Mouse (Mus musculus): ENCODE results near the gene Gm128. TPM values are rescaled to one million over a fixed set of nuclear protein-coding genes. Genes with fewer than 3 reads are reported as not detected.
A peak's percentile ranks its signal among the peaks of the same experiment; 100 is the strongest.

Gene Gm128
- total and polyA plus RNA-seq, 2 experiments from 2014 or later, result 0.61 to 1.4 TPM

DNA sequence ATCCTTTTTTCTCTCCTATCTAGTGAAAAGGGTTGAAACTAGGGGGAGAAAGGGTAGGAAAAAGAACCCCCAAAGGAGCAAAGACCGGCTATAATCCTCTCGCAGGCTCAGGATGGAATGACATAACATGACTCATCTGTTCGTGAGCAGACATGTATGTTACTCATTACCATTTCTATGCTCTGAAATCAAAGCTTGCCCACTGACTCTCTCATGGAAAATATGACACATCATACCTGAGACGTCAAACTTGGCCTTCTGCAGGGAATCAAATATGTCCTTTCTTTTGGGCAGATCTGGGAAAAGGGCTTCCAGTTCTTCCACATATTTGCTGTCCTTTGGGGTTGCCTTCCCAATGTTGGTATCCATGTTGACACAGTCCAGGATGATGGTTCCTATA lies 20.6 kb upstream of the Gm128 start:
- WGBS, result 95% methylated on average over 4 of the region's 4 CpGs
- no peaks in the 10 kb centered on the region for H3K27me3 ChIP-seq (ENCODE audit: insufficient read depth, low read length)
- H3K9ac ChIP-seq (replicated peaks; ENCODE audit: low read length), result no peak overlapping the region
- H3K4me3 ChIP-seq (ENCODE audit: low read length), result no peak overlapping the region
- H3K9me3 ChIP-seq (ENCODE audit: low read length), result no peaks in the 10 kb centered on the region
- TF ChIP-seq CTCF (IDR thresholded peaks at IDR 0.05; ENCODE audit: low read depth), result no peak
- H3K27ac ChIP-seq, result no peak overlapping the region
- peaks cover 42% of the 10 kb centered on the region for H3K36me3 ChIP-seq (ENCODE audit: insufficient read depth, low read length)
- no peaks in the 10 kb centered on the region for H3K4me1 ChIP-seq (ENCODE audit: insufficient read depth, low read length)
- no peak for ATAC-seq
- H3K4me2 ChIP-seq (ENCODE audit: low read depth, low read length), result no peak overlapping the region
- DNase-seq (ENCODE audit: low spot score), result no peak

GRCm38 (mm10) chr3:95256931-95257330 lies 15.5 kb upstream of the Gm128 start:
- DNase-seq (ENCODE audit: low spot score) (no peak), ATAC-seq (no peak)
- WGBS, result 88% methylated on average over 5 of the region's 5 CpGs
- H3K27me3 ChIP-seq (ENCODE audit: insufficient read depth, low read length), result no peaks in the 10 kb centered on the region
- no peaks in the 10 kb centered on the region for H3K9me3 ChIP-seq (ENCODE audit: low read length)
- H3K4me2 ChIP-seq (ENCODE audit: low read depth, low read length), result no peak overlapping the region
- H3K36me3 ChIP-seq (ENCODE audit: insufficient read depth, low read length), result peaks cover 33% of the 10 kb centered on the region
- no peak overlapping the region for H3K9ac ChIP-seq (replicated peaks; ENCODE audit: low read length)
- no peak overlapping the region for H3K4me3 ChIP-seq (ENCODE audit: low read length)
- no peak for TF ChIP-seq CTCF (IDR thresholded peaks at IDR 0.05; ENCODE audit: low read depth)
- H3K4me1 ChIP-seq (ENCODE audit: insufficient read depth, low read length), result no peaks in the 10 kb centered on the region
- no peak overlapping the region for H3K27ac ChIP-seq

DNA sequence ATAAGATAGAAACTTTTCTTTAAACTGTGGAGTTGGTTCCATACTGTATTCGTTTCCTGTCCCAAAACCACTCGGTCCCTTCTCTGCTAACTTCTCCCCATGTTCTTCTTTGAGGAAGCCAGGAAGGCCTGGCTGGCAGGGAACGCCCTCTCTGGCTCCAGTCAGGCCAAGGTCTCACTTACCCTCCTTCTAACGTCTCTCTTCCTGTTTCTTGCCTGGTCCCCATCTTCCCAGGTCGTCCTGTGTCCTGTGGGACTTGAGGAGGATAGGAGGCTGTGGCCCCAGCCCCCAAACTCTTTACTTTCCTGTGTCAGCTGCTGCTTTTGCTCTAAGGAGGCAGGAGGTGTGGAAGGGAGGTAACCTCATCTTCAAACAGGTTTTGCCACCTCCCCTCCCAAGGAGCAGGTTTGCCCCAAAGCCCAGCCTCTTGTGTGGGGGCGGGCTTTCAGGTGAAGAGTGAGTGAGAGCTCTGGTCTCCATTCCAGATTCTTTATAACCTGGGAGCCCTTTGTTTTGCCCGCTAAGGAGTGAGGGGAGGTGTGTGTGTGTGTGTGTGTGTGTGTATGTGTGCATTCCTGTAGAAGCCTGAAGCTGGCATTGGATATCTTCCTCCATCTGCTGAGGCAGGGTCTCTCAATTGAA lies 9.5 kb upstream of the Gm128 start, which contains the start of gene Bnipl:
Gene Bnipl (minus strand): TSS at position 411 of the 642 bp plus-strand sequence.
- H3K4me3 ChIP-seq (ENCODE audit: low read length), result no peak within 1 kb of the TSS
- ATAC-seq (no peak), DNase-seq (ENCODE audit: low spot score) (no peak)
- no peak within 1 kb of the TSS for H3K27ac ChIP-seq
- no peaks in the 10 kb centered on the region for H3K9me3 ChIP-seq (ENCODE audit: low read length)
- no peak for TF ChIP-seq CTCF (IDR thresholded peaks at IDR 0.05; ENCODE audit: low read depth)
- 63% methylated on average over 7 of the region's 7 CpGs for WGBS
- H3K4me2 ChIP-seq (ENCODE audit: low read depth, low read length), result no peak within 1 kb of the TSS
- no peak within 1 kb of the TSS for H3K9ac ChIP-seq (replicated peaks; ENCODE audit: low read length)
- H3K36me3 ChIP-seq (ENCODE audit: insufficient read depth, low read length), result peaks cover 11% of the 10 kb centered on the region
- H3K27me3 ChIP-seq (ENCODE audit: insufficient read depth, low read length), result no peaks in the 10 kb centered on the region
- no peaks in the 10 kb centered on the region for H3K4me1 ChIP-seq (ENCODE audit: insufficient read depth, low read length)

DNA sequence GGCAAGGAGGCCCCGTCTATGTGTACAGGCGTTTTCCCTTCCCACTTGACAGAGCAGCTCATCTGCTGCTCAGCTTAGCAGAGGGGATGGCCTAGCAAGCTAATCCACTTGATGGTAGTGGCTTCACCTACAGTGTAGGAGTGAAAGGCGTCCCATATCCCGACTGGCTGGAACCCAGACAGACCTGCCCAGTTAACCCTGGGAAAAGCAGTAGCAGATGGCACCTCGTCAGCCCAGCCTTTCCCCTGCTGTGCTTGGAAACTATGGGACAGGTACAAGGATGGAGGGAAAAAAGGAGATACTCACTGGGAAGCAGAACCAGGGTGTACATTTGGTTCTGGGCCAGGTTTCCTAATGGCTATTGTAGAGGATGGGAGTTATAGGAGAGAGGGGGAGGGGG lies 9.0 kb upstream of the Gm128 start:
- Histone ChIP-seq H3K27me3 (ENCODE audit: insufficient read depth, low read length) (no peaks in the 10 kb centered on the region), H3K4me2 (ENCODE audit: low read depth, low read length) (no peak overlapping the region), H3K4me3 (ENCODE audit: low read length) (no peak overlapping the region), H3K9me3 (ENCODE audit: low read length) (no peaks in the 10 kb centered on the region), H3K36me3 (ENCODE audit: insufficient read depth, low read length) (peaks cover 11% of the 10 kb centered on the region), H3K27ac (no peak overlapping the region), H3K9ac (replicated peaks; ENCODE audit: low read length) (no peak overlapping the region), H3K4me1 (ENCODE audit: insufficient read depth, low read length) (no peaks in the 10 kb centered on the region)
- TF ChIP-seq CTCF (IDR thresholded peaks at IDR 0.05; ENCODE audit: low read depth), result no peak
- WGBS, result 77% methylated on average over 5 of the region's 5 CpGs
- ATAC-seq (no peak), DNase-seq (ENCODE audit: low spot score) (no peak)

DNA sequence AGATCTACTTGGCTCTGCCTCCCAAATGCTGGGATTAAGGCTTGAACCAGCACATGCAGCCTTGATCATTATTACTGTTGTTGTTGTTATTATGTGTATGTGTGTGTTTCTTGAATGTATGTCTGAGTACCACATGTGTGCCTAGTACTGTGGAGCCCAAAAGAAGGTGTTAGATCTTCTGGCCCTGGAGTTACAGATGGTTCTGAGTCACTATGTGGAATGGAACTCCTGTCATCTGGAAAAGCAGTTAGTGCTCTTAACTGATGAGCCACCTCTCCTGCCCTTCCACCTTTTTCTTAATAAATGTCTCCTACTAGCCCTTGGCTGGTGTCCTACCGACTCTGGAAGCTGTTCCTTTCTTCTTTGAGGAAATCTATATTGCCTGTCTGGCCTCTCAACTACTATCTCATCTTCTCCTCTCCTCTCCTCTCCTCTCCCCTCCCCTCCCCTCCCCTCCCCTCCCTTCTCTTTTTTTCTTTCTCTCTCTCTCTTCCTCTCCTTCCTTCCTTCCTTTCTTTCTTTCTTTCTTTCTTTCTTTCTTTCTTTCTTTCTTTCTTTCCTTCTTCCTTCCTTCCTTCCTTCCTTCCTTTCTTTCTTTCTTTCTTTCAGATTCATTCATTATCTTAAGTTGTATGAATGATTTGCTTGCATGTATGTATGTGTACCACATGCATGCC lies 6.4 kb upstream of the Gm128 start:
- 74% methylated on average over 1 of the region's 1 CpGs for WGBS
- no peak overlapping the region for H3K9ac ChIP-seq (replicated peaks; ENCODE audit: low read length)
- H3K27me3 ChIP-seq (ENCODE audit: insufficient read depth, low read length), result no peaks in the 10 kb centered on the region
- no peak for ATAC-seq
- no peaks in the 10 kb centered on the region for H3K4me1 ChIP-seq (ENCODE audit: insufficient read depth, low read length)
- no peak for DNase-seq (ENCODE audit: low spot score)
- H3K9me3 ChIP-seq (ENCODE audit: low read length), result no peaks in the 10 kb centered on the region
- H3K36me3 ChIP-seq (ENCODE audit: insufficient read depth, low read length), result no peaks in the 10 kb centered on the region
- TF ChIP-seq CTCF (IDR thresholded peaks at IDR 0.05; ENCODE audit: low read depth), result no peak
- no peak overlapping the region for H3K4me2 ChIP-seq (ENCODE audit: low read depth, low read length)
- H3K27ac ChIP-seq, result no peak overlapping the region
- no peak overlapping the region for H3K4me3 ChIP-seq (ENCODE audit: low read length)

- 67% methylated on average over 5 of the region's 5 CpGs for WGBS
- H3K36me3 ChIP-seq (ENCODE audit: insufficient read depth, low read length), result no peaks in the 10 kb centered on the region
- H3K9me3 ChIP-seq (ENCODE audit: low read length), result no peaks in the 10 kb centered on the region
- H3K4me2 ChIP-seq (ENCODE audit: low read depth, low read length), result no peak overlapping the region
- no peak overlapping the region for H3K4me3 ChIP-seq (ENCODE audit: low read length)
- H3K27ac ChIP-seq, result no peak overlapping the region
- DNase-seq (ENCODE audit: low spot score) (peak; percentile 67), ATAC-seq (peak; percentile 77)
- H3K9ac ChIP-seq (replicated peaks; ENCODE audit: low read length), result no peak overlapping the region
- no peaks in the 10 kb centered on the region for H3K27me3 ChIP-seq (ENCODE audit: insufficient read depth, low read length)
- no peaks in the 10 kb centered on the region for H3K4me1 ChIP-seq (ENCODE audit: insufficient read depth, low read length)
- TF ChIP-seq CTCF (IDR thresholded peaks at IDR 0.05; ENCODE audit: low read depth), result no peak
Observed at GRCm38 (mm10) chr3:95246465-95247231, 5.2 kb upstream of the Gm128 start.

Measured in hindbrain, postnatal 0 days (tissue).